Mouse (Mus musculus) neural tube, embryonic 14.5 days (tissue): ENCODE results near the gene Agxt2. TPM values are rescaled to one million over a fixed set of nuclear protein-coding genes. Genes with fewer than 3 reads are reported as not detected.

Source experiments
- ATAC-seq: fragments of 200-750 bp; cut with Nextera tagmentation; 2 replicates; pipeline ENCODE4 v1.8.0; 2017; ENCODE audit warnings: low read depth, mild to moderate bottlenecking, moderate TSS enrichment, moderate library complexity
- H3K27ac ChIP-seq: fragments of 300-500 bp; sonication (generic); 2 replicates; pipeline ENCODE4 v1.5.1; 2014; ENCODE audit warnings: low read depth, mild to moderate bottlenecking, control low read depth, low read length, moderate library complexity, mixed read lengths
- H3K27me3 ChIP-seq: fragments of 300-500 bp; sonication (generic); 2 replicates; pipeline ENCODE4 v1.6.1; 2014; ENCODE audit warnings: low read length; ENCODE audit not compliant: control insufficient read depth, insufficient read depth
- H3K36me3 ChIP-seq: fragments of 300-500 bp; sonication (generic); 2 replicates; pipeline ENCODE4 v1.6.1; 2014; ENCODE audit warnings: low read length, mixed read lengths; ENCODE audit not compliant: control insufficient read depth, insufficient read depth
- H3K4me1 ChIP-seq: fragments of 300-500 bp; sonication (generic); 2 replicates; pipeline ENCODE4 v1.6.1; 2014; ENCODE audit warnings: low read length; ENCODE audit not compliant: control insufficient read depth, insufficient read depth
- H3K4me2 ChIP-seq: fragments of 300-500 bp; sonication (generic); 2 replicates; pipeline ENCODE4 v1.6.1; 2014; ENCODE audit warnings: mild to moderate bottlenecking, low read depth, low read length, control low read depth
- H3K4me3 ChIP-seq: fragments of 300-500 bp; sonication (generic); 2 replicates; pipeline ENCODE4 v1.5.1; 2014; ENCODE audit warnings: low read depth, low read length, control low read depth, mixed read lengths
- H3K9ac ChIP-seq: fragments of 300-500 bp; sonication (generic); replicated peaks from 2 replicates; pipeline ENCODE4 v1.6.1; 2014; ENCODE audit warnings: low read depth, mild to moderate bottlenecking, control low read depth, low read length, mixed read lengths
- H3K9me3 ChIP-seq: fragments of 300-500 bp; sonication (generic); 2 replicates; pipeline ENCODE4 v1.6.1; 2016; ENCODE audit warnings: low read length; ENCODE audit not compliant: control insufficient read depth
- WGBS: fragments of 180-500 bp; shearing (Covaris S2); extraction: QIAGEN DNeasy Blood & Tissue Kit; methylation state at CpG from one replicate; pipeline ENCODE4 v1.1.7; 2014; 5-methylcytosine and 5-hydroxymethylcytosine counted together
- polyA plus RNA-seq: library from polyadenylated mRNA; unstranded; fragments of >200 nt; fragmentation: Nextera tagmentation; extraction: Ambion mirVana; gene quantifications from 2 replicates; pipeline ENCODE4 v1.2.1, GENCODE M21; 2014

Gene Agxt2
- polyA plus RNA-seq: not detected in 2 replicates

DNA sequence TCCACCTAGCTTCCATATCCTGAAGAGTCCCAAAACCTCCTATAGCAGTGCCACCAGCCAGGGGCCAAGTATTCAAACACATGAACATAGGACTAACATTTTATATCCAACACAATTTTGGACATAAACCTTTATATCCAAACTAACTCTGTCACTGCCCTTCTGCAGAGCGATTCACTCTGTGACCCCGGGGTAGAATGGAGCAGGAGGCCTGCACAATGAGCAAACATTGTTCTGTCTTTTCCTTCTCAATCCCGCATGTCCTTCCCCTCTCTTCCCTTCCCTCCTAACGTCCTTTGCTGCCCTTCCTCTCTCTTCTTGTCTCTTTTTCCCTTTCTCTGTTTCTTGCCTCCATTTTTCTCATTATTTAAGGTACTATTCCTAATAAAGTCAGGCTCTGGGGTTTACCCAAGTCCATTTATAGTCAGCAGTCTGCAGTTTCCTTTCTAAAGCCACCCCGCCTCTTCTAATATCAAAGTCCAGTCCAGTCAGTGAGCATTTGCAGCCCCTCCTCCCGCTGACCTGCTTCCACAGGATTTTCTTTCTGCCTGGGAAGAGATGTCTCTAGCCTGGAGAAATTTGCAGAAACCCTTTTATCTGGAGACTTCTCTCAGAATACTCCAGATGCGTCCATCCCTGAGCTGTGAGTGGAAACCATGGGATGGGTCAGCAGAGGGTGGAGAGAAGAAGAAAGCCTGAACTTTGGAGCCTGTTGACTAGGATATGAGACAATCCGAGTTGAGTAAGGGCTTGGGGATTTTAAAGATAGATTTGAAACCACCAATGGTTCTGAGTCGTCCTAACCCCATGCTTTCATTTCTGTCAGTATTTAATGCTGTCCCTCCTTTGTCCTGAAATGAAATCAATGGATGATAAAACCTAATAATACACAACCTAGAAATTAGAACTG lies at the start of gene Agxt2:
TSS of gene Agxt2 (plus strand) at position 494 of the 910 bp plus-strand sequence.
- Histone ChIP-seq H3K9ac (no peak within 1 kb of the TSS), H3K27me3 (no peaks in the 10 kb centered on the region), H3K9me3 (no peaks in the 10 kb centered on the region), H3K4me2 (no peak within 1 kb of the TSS), H3K36me3 (no peaks in the 10 kb centered on the region), H3K4me3 (no peak within 1 kb of the TSS), H3K27ac (no peak within 1 kb of the TSS), H3K4me1 (no peaks in the 10 kb centered on the region)
- no peak for ATAC-seq
- WGBS: 85% methylated on average over 9 of the region's 9 CpGs

DNA sequence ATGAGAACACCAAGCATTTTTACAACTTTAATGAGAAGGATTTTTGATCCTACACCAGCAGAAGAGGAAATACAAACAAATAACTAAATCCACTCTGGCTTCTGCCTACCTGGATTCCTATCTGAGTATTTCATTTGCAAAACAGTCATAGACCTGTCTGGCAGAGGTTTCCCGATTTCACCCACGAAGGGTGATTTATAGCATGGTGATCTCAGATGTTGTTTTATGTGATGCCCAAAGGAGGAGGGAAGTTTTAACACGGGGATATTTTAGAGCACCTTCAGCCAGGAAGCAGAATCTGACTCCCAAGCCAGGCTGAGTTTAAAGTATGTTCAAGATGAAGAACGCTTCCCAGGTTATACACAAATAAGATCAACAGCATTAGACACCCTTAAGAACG lies 46.5 kb upstream of the Agxt2 start:
- Histone ChIP-seq H3K27me3 (no peaks in the 10 kb centered on the region), H3K4me3 (no peak overlapping the region), H3K9me3 (no peaks in the 10 kb centered on the region), H3K4me2 (no peak overlapping the region), H3K27ac (no peak overlapping the region), H3K36me3 (no peaks in the 10 kb centered on the region), H3K4me1 (no peaks in the 10 kb centered on the region), H3K9ac (no peak overlapping the region)
- no peak for ATAC-seq
- WGBS: 79% methylated on average over 5 of the region's 5 CpGs

DNA sequence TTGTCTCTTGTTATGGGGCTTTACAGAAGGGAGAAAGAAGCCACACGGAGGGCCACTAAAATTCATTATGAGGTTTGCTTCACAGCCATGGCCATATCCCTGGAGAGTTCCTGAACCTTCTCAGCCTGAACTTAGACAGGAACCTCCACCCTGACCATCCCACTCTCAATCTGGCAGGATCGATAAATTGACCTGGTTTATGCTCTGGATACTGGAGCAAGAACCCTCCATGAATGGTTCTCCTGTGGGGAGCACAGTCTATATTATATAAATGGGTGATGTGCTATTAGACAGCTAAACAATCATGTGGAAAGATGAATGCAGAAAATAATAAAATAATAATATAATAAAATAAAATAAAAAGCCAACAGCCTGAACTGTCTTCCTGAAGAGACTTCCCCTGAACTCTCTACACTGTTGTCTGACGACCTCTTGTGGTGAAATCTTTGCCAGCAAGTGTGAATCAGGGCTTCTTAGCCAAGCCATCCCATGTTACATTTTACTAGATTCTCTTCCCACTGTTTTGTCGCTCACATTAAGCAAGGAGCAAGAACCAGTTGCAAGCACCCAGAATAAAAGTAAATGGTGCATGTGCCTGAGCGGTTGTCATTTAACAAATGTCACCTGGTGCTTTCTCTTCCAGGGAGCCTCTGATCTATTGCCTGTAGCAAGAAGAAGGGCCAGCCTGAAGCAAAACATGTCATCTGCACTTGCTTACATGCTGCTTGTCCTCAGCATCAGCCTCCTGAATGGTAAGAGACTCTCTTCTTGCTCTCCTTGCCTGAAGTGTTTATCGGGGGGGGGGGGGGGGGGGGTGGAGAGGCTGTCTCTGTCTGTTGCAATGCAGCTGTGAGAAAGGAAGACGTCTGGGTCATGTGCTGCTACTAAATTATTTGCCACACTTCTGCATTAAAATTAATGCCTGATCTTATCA lies 44.5 kb upstream of the Agxt2 start:
- Histone ChIP-seq H3K9ac (no peak overlapping the region), H3K4me1 (no peaks in the 10 kb centered on the region), H3K27me3 (no peaks in the 10 kb centered on the region), H3K27ac (no peak overlapping the region), H3K4me3 (no peak overlapping the region), H3K36me3 (no peaks in the 10 kb centered on the region), H3K9me3 (no peaks in the 10 kb centered on the region), H3K4me2 (no peak overlapping the region)
- WGBS: 40% methylated on average over 7 of the region's 7 CpGs
- peak; percentile 85 for ATAC-seq

DNA sequence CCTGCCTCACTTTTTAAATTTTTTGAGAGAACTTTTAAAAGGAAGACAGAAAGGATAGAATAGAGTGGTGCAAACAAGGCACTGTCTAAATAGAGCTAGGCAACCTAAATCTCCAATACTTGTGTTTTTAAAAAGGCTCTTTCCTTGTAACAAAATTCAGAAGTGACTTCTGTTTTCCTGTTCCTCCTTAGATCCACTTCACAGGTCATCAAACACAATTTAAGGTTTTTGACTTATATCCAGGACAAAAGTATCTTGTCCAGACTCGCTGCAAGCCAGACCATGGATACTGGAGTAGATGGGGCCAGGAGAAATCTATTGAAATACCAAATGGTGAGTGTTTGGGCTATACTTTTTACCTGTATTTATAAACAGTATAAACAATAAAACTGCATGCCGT lies 33.3 kb upstream of the Agxt2 start, which contains the start of gene Gm21973:
TSS of gene Gm21973 (plus strand) at position 301 of the 400 bp plus-strand sequence.
- no peak within 1 kb of the TSS for H3K4me2 ChIP-seq
- no peaks in the 10 kb centered on the region for H3K9me3 ChIP-seq
- 93% methylated on average over 2 of the region's 2 CpGs for WGBS
- H3K27me3 ChIP-seq: no peaks in the 10 kb centered on the region
- H3K36me3 ChIP-seq: no peaks in the 10 kb centered on the region
- H3K9ac ChIP-seq: no peak within 1 kb of the TSS
- no peaks in the 10 kb centered on the region for H3K4me1 ChIP-seq
- H3K27ac ChIP-seq: no peak within 1 kb of the TSS
- ATAC-seq: no peak
- H3K4me3 ChIP-seq: no peak within 1 kb of the TSS

DNA sequence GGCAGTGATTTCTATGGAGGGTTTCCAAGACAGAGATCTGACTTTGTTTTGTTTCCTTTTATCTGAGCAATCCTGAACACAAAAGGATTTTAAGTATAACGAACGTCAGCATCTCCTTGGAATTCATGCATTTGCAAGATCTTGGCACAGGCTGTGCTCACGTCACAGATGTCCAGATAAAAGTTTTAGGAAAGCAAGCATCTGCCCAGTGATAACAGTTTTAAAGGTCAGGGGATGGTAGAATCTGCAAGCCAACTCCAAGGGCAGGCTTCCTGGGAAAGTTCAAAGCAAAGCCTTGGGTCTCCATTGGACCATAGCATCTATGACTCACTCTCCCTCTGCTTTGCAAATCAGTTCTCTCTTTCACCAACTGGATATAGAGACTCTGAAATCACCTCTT lies 27.7 kb upstream of the Agxt2 start:
- H3K36me3 ChIP-seq: no peaks in the 10 kb centered on the region
- no peak overlapping the region for H3K4me3 ChIP-seq
- 84% methylated on average over 3 of the region's 3 CpGs for WGBS
- ATAC-seq: no peak
- no peak overlapping the region for H3K4me2 ChIP-seq
- H3K27me3 ChIP-seq: no peaks in the 10 kb centered on the region
- H3K27ac ChIP-seq: no peak overlapping the region
- no peaks in the 10 kb centered on the region for H3K4me1 ChIP-seq
- H3K9ac ChIP-seq: no peak overlapping the region
- H3K9me3 ChIP-seq: no peaks in the 10 kb centered on the region

DNA sequence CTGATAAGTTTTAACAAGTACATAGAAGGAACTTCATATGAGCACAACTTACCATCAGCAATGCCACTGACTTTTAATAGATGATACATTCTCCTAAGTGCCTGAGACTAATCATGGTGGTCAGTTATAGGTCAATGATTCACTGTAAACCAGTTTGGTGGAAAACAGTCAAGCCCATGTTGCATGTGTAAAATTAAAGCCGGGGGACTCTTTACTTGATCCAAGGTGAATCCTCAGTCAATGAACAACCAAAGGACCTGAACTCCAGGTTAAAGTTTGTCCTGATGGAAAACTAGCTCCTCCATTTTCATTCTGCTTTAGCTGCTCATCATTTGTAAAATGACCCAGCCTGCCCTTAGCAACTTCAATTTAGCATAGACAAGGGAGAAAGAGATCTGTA lies 25.8 kb upstream of the Agxt2 start:
- ATAC-seq: no peak
- no peak overlapping the region for H3K9ac ChIP-seq
- H3K4me3 ChIP-seq: no peak overlapping the region
- no peak overlapping the region for H3K27ac ChIP-seq
- WGBS: 94% methylated on average over 1 of the region's 1 CpGs
- H3K4me1 ChIP-seq: no peaks in the 10 kb centered on the region
- no peaks in the 10 kb centered on the region for H3K36me3 ChIP-seq
- H3K27me3 ChIP-seq: no peaks in the 10 kb centered on the region
- H3K9me3 ChIP-seq: no peaks in the 10 kb centered on the region
- H3K4me2 ChIP-seq: no peak overlapping the region

DNA sequence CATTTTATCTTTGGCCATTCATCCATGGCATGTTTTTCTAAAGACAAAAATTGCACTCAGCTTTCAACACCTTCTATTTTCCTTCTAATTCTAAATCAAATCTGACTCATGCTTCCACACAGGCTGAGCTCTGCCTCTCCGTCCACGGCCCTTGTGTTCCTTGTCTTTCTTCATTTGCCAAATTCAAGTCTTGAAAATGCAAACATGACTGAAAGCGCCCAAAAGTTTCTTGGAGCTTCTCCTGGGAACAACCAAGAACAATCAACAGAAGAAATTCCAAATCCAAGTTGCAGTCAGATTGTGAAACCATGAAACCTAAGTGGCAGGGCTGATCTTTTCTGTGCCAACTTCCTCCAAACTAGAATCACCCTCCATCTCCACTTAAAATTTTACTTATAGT lies 19.7 kb upstream of the Agxt2 start:
- no peaks in the 10 kb centered on the region for H3K27me3 ChIP-seq
- H3K9ac ChIP-seq: no peak overlapping the region
- WGBS: 86% methylated on average over 3 of the region's 3 CpGs
- no peak for ATAC-seq
- no peaks in the 10 kb centered on the region for H3K4me1 ChIP-seq
- no peaks in the 10 kb centered on the region for H3K36me3 ChIP-seq
- no peak overlapping the region for H3K4me3 ChIP-seq
- H3K4me2 ChIP-seq: no peak overlapping the region
- no peaks in the 10 kb centered on the region for H3K9me3 ChIP-seq
- H3K27ac ChIP-seq: no peak overlapping the region

DNA sequence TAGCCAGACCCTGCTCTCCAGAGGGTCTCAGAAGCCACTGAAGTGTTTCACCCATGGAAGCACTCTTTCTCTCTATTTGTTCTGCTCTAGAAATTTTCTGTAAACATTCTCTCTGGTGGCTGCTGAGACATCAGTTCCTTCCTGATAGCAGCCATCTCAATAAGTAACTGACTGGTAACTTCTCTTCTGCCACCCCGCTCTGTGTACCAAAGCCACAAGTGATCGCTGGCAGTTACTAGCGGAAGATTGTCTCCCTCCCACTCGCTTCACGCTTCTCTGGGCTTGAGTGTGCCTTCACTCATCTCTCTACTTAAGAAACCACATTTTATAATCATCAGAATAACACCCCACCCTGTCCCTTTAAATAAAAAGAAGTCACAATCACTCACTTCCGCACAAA lies 11.3 kb upstream of the Agxt2 start:
- Histone ChIP-seq H3K4me2 (no peak overlapping the region), H3K27me3 (no peaks in the 10 kb centered on the region), H3K9ac (no peak overlapping the region), H3K4me3 (no peak overlapping the region), H3K27ac (no peak overlapping the region), H3K9me3 (no peaks in the 10 kb centered on the region), H3K36me3 (no peaks in the 10 kb centered on the region), H3K4me1 (no peaks in the 10 kb centered on the region)
- 93% methylated on average over 6 of the region's 6 CpGs for WGBS
- no peak for ATAC-seq

DNA sequence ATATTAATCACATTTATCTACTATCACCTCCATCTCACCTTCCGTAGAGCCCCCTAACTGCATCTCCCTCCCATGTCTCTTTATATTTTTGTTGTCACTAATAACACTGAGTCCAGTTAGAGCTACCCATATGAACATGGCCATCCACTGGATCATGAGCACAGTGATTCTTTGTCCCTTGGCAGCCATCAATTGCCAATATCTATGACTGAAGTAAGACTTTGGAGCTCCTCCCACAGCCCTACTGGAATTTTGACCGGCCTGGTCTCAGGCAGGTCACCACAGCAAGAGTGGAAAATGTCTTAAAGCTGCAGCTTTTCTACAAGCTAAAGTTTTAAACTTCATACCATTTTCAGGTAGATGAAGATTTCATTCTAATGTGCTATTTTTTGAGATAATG lies 8.0 kb downstream of the Agxt2 start:
- no peaks in the 10 kb centered on the region for H3K4me1 ChIP-seq
- H3K9ac ChIP-seq: no peak overlapping the region
- ATAC-seq: no peak
- no peaks in the 10 kb centered on the region for H3K27me3 ChIP-seq
- no peaks in the 10 kb centered on the region for H3K9me3 ChIP-seq
- no peak overlapping the region for H3K4me3 ChIP-seq
- H3K36me3 ChIP-seq: no peaks in the 10 kb centered on the region
- no peak overlapping the region for H3K4me2 ChIP-seq
- 95% methylated on average over 2 of the region's 2 CpGs for WGBS
- H3K27ac ChIP-seq: no peak overlapping the region
